Mouse (Mus musculus): ENCODE data around the gene Csrp2.

GRCm38 (mm10) chr10:110947574-110947973, 28.0 kb downstream of the Csrp2 start:
- TF ChIP-seq CTCF (IDR thresholded peaks at IDR 0.05; ENCODE audit: low read depth) (no peak), EP300 (IDR thresholded peaks at IDR 0.05; ENCODE audit: low read depth) (no peak)
